Mouse (Mus musculus) G1E (cell line): ENCODE data around the gene Pdia3. TPM values are rescaled to one million over a fixed set of nuclear protein-coding genes. Genes with fewer than 3 reads are reported as not detected.
A peak's percentile ranks its signal among the peaks of the same experiment; 100 is the strongest.
"Not testable (repeated sequence)": the region's sequence is repeated elsewhere in the genome, so short reads cannot be mapped to it uniquely, and the experiment has no call there.

Experiments used
- ATAC-seq: 2 replicates; pipeline ENCODE4 v1.8.0; 2016; ENCODE audit warnings: mild to moderate bottlenecking; ENCODE audit not compliant: insufficient number of reproducible peaks, poor library complexity, low FRiP score, severe bottlenecking; ENCODE audit errors: extremely low read depth
- DNase-seq: peaks from one replicate; pipeline ENCODE4 v3.0.0; 2012; ENCODE audit warnings: low spot score
- H3K27me3 ChIP-seq: 2 replicates; pipeline ENCODE4 v1.6.1; 2012; ENCODE audit warnings: mild to moderate bottlenecking, low read length, inconsistent platforms; ENCODE audit not compliant: insufficient read depth
- H3K36me3 ChIP-seq: replicated peaks from 2 replicates; pipeline ENCODE3; 2012; ENCODE audit warnings: mild to moderate bottlenecking, inconsistent platforms
- H3K4me1 ChIP-seq: 2 replicates; pipeline ENCODE4 v1.6.1; 2012; ENCODE audit warnings: low read depth, low read length, inconsistent platforms, mixed read lengths; ENCODE audit not compliant: insufficient read depth
- H3K4me3 ChIP-seq: 2 replicates; pipeline ENCODE4 v1.5.1; 2012; ENCODE audit warnings: low read depth, mild to moderate bottlenecking, inconsistent platforms, low read length, moderate library complexity, mixed read lengths
- H3K9me3 ChIP-seq: replicated peaks from 2 replicates; pipeline ENCODE4 v1.6.1; 2012; ENCODE audit warnings: inconsistent platforms
- CTCF ChIP-seq: IDR thresholded peaks from 2 replicates; pipeline ENCODE4 v1.5.1; 2012; ENCODE audit warnings: low read depth, low read length, inconsistent platforms, mixed read lengths
- GATA1 ChIP-seq: IDR thresholded peaks from 2 replicates; pipeline ENCODE4 v1.6.1; 2012; ENCODE audit warnings: borderline replicate concordance, low read length, inconsistent platforms, mixed read lengths
- GATA2 ChIP-seq: IDR thresholded peaks from 2 replicates; pipeline ENCODE4 v1.6.1; 2012; ENCODE audit warnings: low read depth, low read length, inconsistent platforms, borderline replicate concordance
- POLR2AphosphoS5 ChIP-seq: IDR thresholded peaks from 2 replicates; pipeline ENCODE4 v1.6.1; 2012; ENCODE audit warnings: low read depth, low read length, inconsistent platforms; ENCODE audit not compliant: insufficient replicate concordance
- TAL1 ChIP-seq: conservative IDR thresholded peaks from 2 replicates; pipeline ENCODE4 v1.6.1; 2012; ENCODE audit warnings: low read depth, low read length, inconsistent platforms, mixed read lengths
- polyA plus RNA-seq: library from polyadenylated mRNA; stranded (reverse); fragments of >175 nt; gene quantifications from 2 replicates; pipeline ENCODE4 v1.2.3, GENCODE M21; 2012
- total RNA-seq, 2 experiments: library from RNA; stranded (forward) in 1 of 2; stranded (reverse) in 1 of 2; fragments of 200-1000 nt in 1 of 2; fragments of >200 nt in 1 of 2; fragmentation: Nextera tagmentation in 1 of 2; gene quantifications; 2 replicates each; pipeline ENCODE4 v1.2.3; 2014 to 2017

Gene Pdia3
- total and polyA plus RNA-seq, 3 experiments = 104 to 315 (median 233) TPM

GRCm38 (mm10) chr2:121452990-121453389, 39.4 kb downstream of the Pdia3 start, which contains the start of gene Hypk:
Gene Hypk (plus strand): TSS chr2:121453290.
- Histone ChIP-seq H3K4me3 (no peak within 1 kb of the TSS), H3K36me3 (peaks cover 58% of the 10 kb centered on the region), H3K27me3 (no peaks in the 10 kb centered on the region), H3K9me3 (no peaks in the 10 kb centered on the region), H3K4me1 (peaks cover 57% of the 10 kb centered on the region)
- DNase-seq = no peak
- TF ChIP-seq TAL1 (no peak), GATA2 (no peak), GATA1 (no peak), POLR2AphosphoS5 (no peak), CTCF (no peak)
- no peak for ATAC-seq

- DNase-seq (no peak), ATAC-seq (no peak)
- H3K4me1 ChIP-seq = peaks cover 58% of the 10 kb centered on the region
- no peaks in the 10 kb centered on the region for H3K9me3 ChIP-seq
- H3K27me3 ChIP-seq = no peaks in the 10 kb centered on the region
- no peak for TF ChIP-seq TAL1
- no peak for TF ChIP-seq GATA2
- TF ChIP-seq GATA1 = no peak
- TF ChIP-seq POLR2AphosphoS5 = no peak
- TF ChIP-seq CTCF = no peak
- no peak overlapping the region for H3K4me3 ChIP-seq
- peaks cover 66% of the 10 kb centered on the region for H3K36me3 ChIP-seq
Measured at GRCm38 (mm10) chr2:121453917-121454316, 40.3 kb downstream of the Pdia3 start.

GRCm38 (mm10) chr2:121455534-121455933, 42.0 kb downstream of the Pdia3 start:
- DNase-seq = no peak
- Histone ChIP-seq H3K4me3 (no peak overlapping the region), H3K9me3 (no peaks in the 10 kb centered on the region), H3K27me3 (no peaks in the 10 kb centered on the region), H3K4me1 (peaks cover 53% of the 10 kb centered on the region), H3K36me3 (peaks cover 70% of the 10 kb centered on the region)
- ATAC-seq = no peak
- TF ChIP-seq CTCF (no peak), GATA1 (no peak), TAL1 (no peak), POLR2AphosphoS5 (no peak), GATA2 (no peak)

GRCm38 (mm10) chr2:121456692-121457642, 43.4 kb downstream of the Pdia3 start, which contains the start of gene Serinc4:
Gene Serinc4 (minus strand): TSS chr2:121456781.
- peaks cover 43% of the 10 kb centered on the region for H3K4me1 ChIP-seq
- no peaks in the 10 kb centered on the region for H3K27me3 ChIP-seq
- peaks cover 63% of the 10 kb centered on the region for H3K36me3 ChIP-seq
- TF ChIP-seq CTCF = no peak
- no peaks in the 10 kb centered on the region for H3K9me3 ChIP-seq
- peak within 1 kb of the TSS; percentile 80 for H3K4me3 ChIP-seq
- DNase-seq (peak; percentile 72), ATAC-seq (peak; percentile 88)

GRCm38 (mm10) chr2:121460071-121460470, 46.5 kb downstream of the Pdia3 start:
- Histone ChIP-seq H3K9me3 (no peaks in the 10 kb centered on the region), H3K36me3 (peaks cover 32% of the 10 kb centered on the region), H3K27me3 (no peaks in the 10 kb centered on the region), H3K4me1 (peaks cover 25% of the 10 kb centered on the region), H3K4me3 (no peak overlapping the region)
- DNase-seq (no peak), ATAC-seq (no peak)
- TF ChIP-seq GATA1 (no peak), TAL1 (no peak), CTCF (no peak), GATA2 (no peak), POLR2AphosphoS5 (no peak)

- not testable (repeated sequence) for H3K36me3 ChIP-seq, H3K27me3 ChIP-seq, H3K9me3 ChIP-seq, H3K4me1 ChIP-seq, ATAC-seq, DNase-seq, H3K4me3 ChIP-seq
Measured at GRCm38 (mm10) chr2:121468982-121469381, 55.4 kb downstream of the Pdia3 start.

- not testable (repeated sequence) for ATAC-seq, DNase-seq, H3K9me3 ChIP-seq, H3K27me3 ChIP-seq, H3K4me3 ChIP-seq, H3K4me1 ChIP-seq
- H3K36me3 ChIP-seq = peaks cover 11% of the 10 kb centered on the region
Measured at GRCm38 (mm10) chr2:121472783-121473182, 59.2 kb downstream of the Pdia3 start.

- not testable (repeated sequence) for H3K27me3 ChIP-seq, H3K9me3 ChIP-seq, H3K4me1 ChIP-seq
- peak; percentile 62 for DNase-seq
- H3K4me3 ChIP-seq = peak within 1 kb of the TSS; percentile 70
- peak; percentile 88 for ATAC-seq
- H3K36me3 ChIP-seq = peaks cover 11% of the 10 kb centered on the region
Measured at GRCm38 (mm10) chr2:121473301-121474179, 60.0 kb downstream of the Pdia3 start, which contains the start of gene Mfap1b. Gene Mfap1b (minus strand): TSS chr2:121474067.
